Mouse (Mus musculus) liver, embryonic 14.5 days (tissue): ENCODE data around the gene Man2b2. TPM values are rescaled to one million over a fixed set of nuclear protein-coding genes. Genes with fewer than 3 reads are reported as not detected.

Source experiments
- ATAC-seq: fragments of 200-750 bp; cut with Nextera tagmentation; 2 replicates; pipeline ENCODE4 v1.8.0; 2017; ENCODE audit warnings: moderate number of reproducible peaks, mild to moderate bottlenecking, moderate library complexity; ENCODE audit not compliant: insufficient read depth
- DNase-seq, 3 experiments: peaks; one replicate each; pipeline ENCODE4 v3.0.0-alpha.2; 2012 to 2013; ENCODE audit warnings: low read depth in 3 of 3, low spot score in 3 of 3
- H3K27ac ChIP-seq: fragments of 300-500 bp; sonication (generic); 2 replicates; pipeline ENCODE4 v1.5.1; 2014; ENCODE audit warnings: moderate library complexity, mild to moderate bottlenecking, control low read depth, inconsistent platforms
- H3K27me3 ChIP-seq: fragments of 300-500 bp; sonication (generic); 2 replicates; pipeline ENCODE4 v1.6.1; 2014; ENCODE audit warnings: mild to moderate bottlenecking, low read length, moderate library complexity; ENCODE audit not compliant: control insufficient read depth, insufficient read depth
- H3K36me3 ChIP-seq: fragments of 300-500 bp; sonication (generic); replicated peaks from 2 replicates; pipeline ENCODE4 v1.6.1; 2014; ENCODE audit warnings: low read depth; ENCODE audit not compliant: control insufficient read depth, insufficient read depth
- H3K4me1 ChIP-seq, 2 experiments: fragments of 200-500 bp in 1 of 2; fragments of 300-500 bp in 1 of 2; sonication (generic) in 1 of 2; replicated peaks; 2 replicates each; pipeline ENCODE4 v1.6.1; 2012 to 2014; ENCODE audit warnings: antibody characterized with exemption in 1 of 2, inconsistent platforms in 1 of 2, low read length in 1 of 2; ENCODE audit not compliant: control insufficient read depth in 2 of 2, insufficient read depth in 2 of 2
- H3K4me2 ChIP-seq: fragments of 300-500 bp; sonication (generic); 2 replicates; pipeline ENCODE4 v1.6.1; 2014; ENCODE audit warnings: low read depth, mild to moderate bottlenecking, control low read depth, moderate library complexity
- H3K4me3 ChIP-seq, 2 experiments: fragments of 200-500 bp in 1 of 2; fragments of 300-500 bp in 1 of 2; sonication (generic) in 1 of 2; 2 replicates each; pipeline ENCODE4 v1.5.1; 2012 to 2014; ENCODE audit warnings: low read depth in 2 of 2, low read length in 2 of 2, mild to moderate bottlenecking in 2 of 2, control low read depth in 1 of 2, inconsistent platforms in 1 of 2, moderate library complexity in 1 of 2; ENCODE audit not compliant: insufficient read depth in 1 of 2
- H3K9ac ChIP-seq: fragments of 300-500 bp; sonication (generic); replicated peaks from 2 replicates; pipeline ENCODE4 v1.6.1; 2014; ENCODE audit warnings: mild to moderate bottlenecking, control low read depth, moderate library complexity
- H3K9me3 ChIP-seq: fragments of 300-500 bp; sonication (generic); 2 replicates; pipeline ENCODE4 v1.6.1; 2016; ENCODE audit warnings: low read length, mixed read lengths; ENCODE audit not compliant: control insufficient read depth
- CTCF ChIP-seq: IDR thresholded peaks from 2 replicates; pipeline ENCODE4 v1.5.1; 2016; ENCODE audit warnings: antibody characterized with exemption, low read depth, control low read depth
- EP300 ChIP-seq: IDR thresholded peaks from 2 replicates; pipeline ENCODE4 v1.6.1; 2016; ENCODE audit warnings: antibody characterized with exemption, low read depth
- WGBS: fragments of 180-500 bp; shearing (Covaris S2); extraction: QIAGEN DNeasy Blood & Tissue Kit; methylation state at CpG from one replicate; pipeline ENCODE4 v1.1.7; 2014; ENCODE audit not compliant: insufficient replicate concordance; 5-methylcytosine and 5-hydroxymethylcytosine counted together
- polyA plus RNA-seq, 2 experiments: library from polyadenylated mRNA; depleted of rRNA in 1 of 2; stranded (reverse) in 1 of 2; unstranded in 1 of 2; fragments of >200 nt; fragmentation: Nextera tagmentation in 1 of 2; extraction: Ambion mirVana in 1 of 2; gene quantifications; 2 replicates each; pipeline versions ENCODE4 v1.2.1 to v1.2.3; 2012 to 2014

Gene Man2b2
- polyA plus RNA-seq, 2 experiments = 10.4 to 11.5 TPM

DNA sequence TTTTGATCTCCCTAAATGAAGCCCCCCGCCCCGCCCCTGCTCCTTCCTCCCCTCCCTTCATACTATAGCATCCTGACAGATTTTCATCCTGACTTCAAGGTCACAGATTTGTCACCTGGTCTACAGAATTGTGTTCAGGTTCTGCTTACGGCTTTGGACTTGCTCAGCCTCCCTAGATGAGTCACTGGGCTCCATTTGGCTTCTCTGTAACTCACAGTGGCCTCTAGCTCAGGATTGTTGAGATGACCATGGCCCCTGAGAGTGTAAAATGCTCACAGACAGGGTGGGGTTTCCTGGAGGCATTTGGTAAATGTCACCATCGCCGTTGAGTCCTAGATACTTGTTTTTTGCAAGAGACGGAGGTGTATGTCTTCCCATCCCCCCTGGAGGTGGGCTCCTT, 40.5 kb upstream of the Man2b2 start:
- Histone ChIP-seq H3K27ac (no peak overlapping the region), H3K36me3 (no peaks in the 10 kb centered on the region), H3K4me1 (no peaks in the 10 kb centered on the region), H3K4me3 (no peak overlapping the region), H3K9ac (no peak overlapping the region), H3K27me3 (peaks cover 40% of the 10 kb centered on the region), H3K4me2 (no peak overlapping the region), H3K9me3 (no peaks in the 10 kb centered on the region)
- WGBS = 54% methylated on average over 6 of the region's 6 CpGs
- no peak for DNase-seq
- no peak for ATAC-seq
- no peak for TF ChIP-seq EP300
- TF ChIP-seq CTCF = no peak

DNA sequence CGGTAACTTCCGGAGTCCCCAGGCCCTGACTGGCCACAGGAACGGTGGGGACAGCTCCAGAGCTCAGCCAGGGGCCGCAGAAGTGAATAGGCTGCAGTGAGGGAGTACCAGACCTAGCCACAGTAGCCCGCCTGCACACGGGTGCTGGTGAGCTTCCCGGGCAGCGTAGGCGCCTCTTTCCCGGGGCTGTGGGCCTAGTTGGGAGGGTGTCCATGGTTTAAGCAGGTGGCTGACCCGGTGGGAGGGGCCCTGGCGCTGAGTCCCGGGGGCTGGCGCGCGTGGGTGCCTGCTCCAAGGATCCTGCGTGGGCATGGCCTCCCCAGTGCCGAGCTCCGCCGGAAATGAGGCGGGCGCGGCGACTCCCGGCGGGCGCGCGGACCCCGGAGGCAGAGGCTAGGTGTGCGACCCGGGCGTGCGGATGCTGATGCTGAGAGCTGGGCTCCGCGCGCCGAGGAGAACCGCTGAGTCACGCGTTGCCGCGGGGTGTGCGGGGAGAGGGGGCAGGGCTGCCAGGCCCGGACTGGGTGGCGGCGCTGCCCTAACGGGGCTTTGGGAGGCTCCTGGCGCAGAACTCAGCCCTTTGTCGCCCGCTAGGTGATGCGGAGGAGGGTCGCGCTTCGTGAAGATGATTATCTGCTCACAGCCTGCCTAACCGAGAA, 39.3 kb upstream of the Man2b2 start:
- DNase-seq = no peak
- Histone ChIP-seq H3K9ac (no peak overlapping the region), H3K27me3 (peaks cover 40% of the 10 kb centered on the region), H3K9me3 (no peaks in the 10 kb centered on the region), H3K4me3 (no peak overlapping the region), H3K36me3 (no peaks in the 10 kb centered on the region), H3K4me2 (no peak overlapping the region), H3K27ac (no peak overlapping the region), H3K4me1 (no peaks in the 10 kb centered on the region)
- no peak for TF ChIP-seq EP300
- no peak for TF ChIP-seq CTCF
- WGBS = 2% methylated on average over 56 of the region's 56 CpGs
- ATAC-seq = no peak

DNA sequence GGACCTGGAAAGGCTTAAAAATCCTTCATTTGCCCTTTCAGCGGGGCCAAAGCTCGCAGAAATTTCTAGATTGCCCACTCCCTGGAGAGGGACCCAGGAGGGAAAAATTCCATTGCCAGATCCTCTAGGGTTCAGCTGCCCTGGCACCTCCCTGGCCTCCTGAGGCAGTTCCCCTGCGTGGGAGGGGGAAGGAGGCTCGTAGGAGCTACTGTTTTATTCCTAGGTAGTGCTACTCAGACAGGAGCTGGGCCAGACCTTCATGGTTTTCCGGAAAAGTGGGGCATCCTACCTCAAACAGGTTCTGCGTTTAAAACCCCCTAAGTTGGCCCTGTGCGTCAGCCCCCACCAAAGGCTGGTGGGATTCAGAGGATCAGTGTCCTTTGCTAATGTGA, 38.7 kb upstream of the Man2b2 start:
- H3K9ac ChIP-seq = no peak overlapping the region
- H3K27ac ChIP-seq = no peak overlapping the region
- TF ChIP-seq EP300 (no peak), CTCF (no peak)
- no peak overlapping the region for H3K4me2 ChIP-seq
- DNase-seq = no peak
- WGBS = 4% methylated on average over 7 of the region's 7 CpGs
- H3K36me3 ChIP-seq = no peaks in the 10 kb centered on the region
- no peaks in the 10 kb centered on the region for H3K4me1 ChIP-seq
- H3K4me3 ChIP-seq = no peak overlapping the region
- ATAC-seq = no peak
- H3K9me3 ChIP-seq = no peaks in the 10 kb centered on the region
- H3K27me3 ChIP-seq = peaks cover 40% of the 10 kb centered on the region

DNA sequence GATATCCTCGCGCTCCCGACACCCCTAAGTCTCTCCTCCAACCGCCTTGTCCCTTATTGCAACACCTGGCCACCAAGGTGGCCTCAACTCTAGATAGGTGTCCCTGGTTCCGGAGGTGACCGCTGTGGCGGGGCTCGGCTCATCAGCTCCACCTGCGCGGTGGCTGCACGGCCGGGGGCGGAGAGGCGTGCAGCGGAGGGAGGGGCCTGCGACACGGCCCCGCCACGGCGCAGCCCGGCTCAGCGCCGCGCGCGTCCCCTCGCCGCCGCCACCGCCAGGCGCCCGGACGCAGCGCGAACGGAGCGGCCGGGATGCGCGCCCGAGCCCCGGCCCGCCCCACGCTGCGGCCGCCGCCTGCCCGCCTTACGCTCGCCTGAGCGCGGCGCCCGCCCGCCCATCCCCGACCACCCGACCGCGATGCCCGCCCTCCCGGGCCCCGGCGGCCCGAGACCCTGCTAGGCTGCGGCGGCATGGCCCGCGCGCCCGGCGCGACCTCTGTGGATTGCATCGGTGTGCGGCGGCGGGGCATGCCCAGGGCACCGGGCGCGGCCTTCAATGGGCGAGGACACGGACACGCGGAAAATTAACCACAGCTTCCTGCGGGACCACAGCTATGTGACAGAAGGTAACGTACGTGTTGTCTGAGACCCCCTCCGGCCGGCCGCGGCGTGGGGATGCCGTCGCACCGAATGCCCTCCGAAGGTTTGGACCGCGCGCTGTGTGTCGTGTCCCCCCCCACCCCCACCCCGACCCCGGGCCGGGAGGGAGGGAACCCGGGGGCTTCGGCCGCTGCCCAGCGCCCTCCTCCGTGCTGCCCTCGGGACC, 38.0 kb upstream of the Man2b2 start, which contains the start of gene Ppp2r2c:
Gene Ppp2r2c, plus strand, starts transcription at position 248 of the 825 bp plus-strand sequence.
- Histone ChIP-seq H3K27ac (no peak within 1 kb of the TSS), H3K27me3 (peaks cover 40% of the 10 kb centered on the region), H3K9ac (no peak within 1 kb of the TSS), H3K9me3 (no peaks in the 10 kb centered on the region), H3K4me3 (no peak within 1 kb of the TSS; a peak in 1 of 4 replicates), H3K36me3 (no peaks in the 10 kb centered on the region), H3K4me2 (no peak within 1 kb of the TSS), H3K4me1 (no peaks in the 10 kb centered on the region)
- TF ChIP-seq EP300 (no peak), CTCF (no peak)
- DNase-seq (no peak), ATAC-seq (no peak)
- WGBS = 3% methylated on average over 85 of the region's 108 CpGs

DNA sequence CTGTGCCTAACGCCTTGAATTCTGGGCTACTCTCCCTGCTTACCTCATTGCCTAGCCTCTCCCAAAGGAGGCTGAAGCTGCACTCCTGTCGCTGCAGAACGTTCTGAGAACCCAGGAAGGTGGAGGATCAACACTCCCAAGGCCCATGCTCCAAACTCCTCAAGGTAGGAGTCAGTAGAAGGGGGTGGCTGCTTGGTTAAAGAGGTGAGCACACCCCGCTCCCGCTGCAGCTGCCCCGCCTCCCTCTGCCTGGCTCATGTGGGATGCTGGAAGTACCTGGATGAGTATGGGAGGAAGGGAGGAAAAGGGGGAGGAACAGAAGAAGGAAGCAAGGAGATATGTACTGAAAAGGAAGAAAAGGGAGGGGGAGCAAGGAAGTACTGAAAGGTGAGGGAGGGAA, 37.1 kb upstream of the Man2b2 start:
- peaks cover 40% of the 10 kb centered on the region for H3K27me3 ChIP-seq

More for the DNA sequence above, 37.1 kb upstream of the Man2b2 start:
- no peak overlapping the region for H3K4me3 ChIP-seq
- H3K9ac ChIP-seq = no peak overlapping the region
- no peaks in the 10 kb centered on the region for H3K9me3 ChIP-seq
- H3K27ac ChIP-seq = no peak overlapping the region
- no peak overlapping the region for H3K4me2 ChIP-seq
- no peak for DNase-seq
- no peak for ATAC-seq
- 5% methylated on average over 6 of the region's 6 CpGs for WGBS
- TF ChIP-seq CTCF (no peak), EP300 (no peak)
- no peaks in the 10 kb centered on the region for H3K36me3 ChIP-seq
- no peaks in the 10 kb centered on the region for H3K4me1 ChIP-seq
